Mouse (Mus musculus) cerebellum, adult 9-11 months (tissue): ENCODE measurements around the gene Thtpa.

Experiments
- DNase-seq: peaks from one replicate; pipeline ENCODE4 v3.0.0; 2022

Gene Thtpa

DNA sequence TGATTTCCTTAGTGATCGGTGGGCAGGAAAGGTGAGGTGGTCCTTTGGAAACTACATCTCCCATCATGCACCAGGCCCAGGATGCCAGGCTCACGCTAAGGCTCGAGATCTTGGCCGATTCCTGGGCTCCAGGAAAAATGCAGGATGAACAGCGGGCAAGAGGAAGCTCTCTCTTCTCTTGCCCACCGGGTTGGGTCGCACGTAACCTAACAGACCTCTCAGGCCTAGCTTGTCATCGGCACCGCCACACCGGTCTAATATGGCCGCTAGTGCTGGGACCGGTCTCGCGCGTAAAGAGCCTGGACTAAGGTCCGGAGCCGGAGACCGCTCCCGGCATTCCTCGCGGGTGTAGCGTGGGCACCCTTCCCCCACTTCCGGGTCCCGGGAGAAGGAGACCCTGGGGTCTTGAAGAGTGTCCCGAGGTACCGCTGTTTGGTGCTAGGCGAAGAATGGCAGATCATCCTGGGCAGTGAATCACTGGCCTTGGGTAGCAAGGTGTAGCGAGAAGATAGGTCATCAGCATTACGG lies at the start of gene Thtpa:
Gene Thtpa, plus strand, starts transcription at position 81 of the 528 bp plus-strand sequence.
- DNase-seq, result peak; percentile 85

DNA sequence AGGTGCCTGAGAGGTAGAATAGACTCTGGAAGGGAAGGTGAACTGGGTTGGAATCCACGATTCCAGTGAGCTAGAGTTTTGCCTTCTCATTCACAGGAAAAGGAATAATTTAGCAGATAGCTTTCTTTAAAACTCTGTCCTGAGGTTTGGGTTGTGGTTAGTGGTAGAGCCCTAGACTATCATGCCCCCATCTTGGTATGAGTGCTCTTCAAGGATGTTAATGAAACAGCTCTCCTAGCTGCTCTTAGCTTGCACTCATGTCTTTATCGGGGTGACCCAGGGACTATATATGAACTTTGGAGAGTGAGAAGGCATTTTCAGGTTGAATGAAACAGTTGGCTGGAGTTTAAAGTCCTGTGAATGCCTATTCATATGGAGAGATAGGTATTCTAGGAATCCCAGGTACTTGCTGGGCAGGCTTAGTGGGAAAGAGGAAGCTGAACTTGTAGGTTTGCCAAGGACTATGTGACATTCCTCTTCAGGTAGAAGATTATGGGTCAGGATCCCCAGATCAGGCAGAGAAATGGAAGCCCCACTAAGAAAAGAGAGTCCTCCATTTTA lies 46.5 kb upstream of the Thtpa start:
- DNase-seq, result no peak

DNA sequence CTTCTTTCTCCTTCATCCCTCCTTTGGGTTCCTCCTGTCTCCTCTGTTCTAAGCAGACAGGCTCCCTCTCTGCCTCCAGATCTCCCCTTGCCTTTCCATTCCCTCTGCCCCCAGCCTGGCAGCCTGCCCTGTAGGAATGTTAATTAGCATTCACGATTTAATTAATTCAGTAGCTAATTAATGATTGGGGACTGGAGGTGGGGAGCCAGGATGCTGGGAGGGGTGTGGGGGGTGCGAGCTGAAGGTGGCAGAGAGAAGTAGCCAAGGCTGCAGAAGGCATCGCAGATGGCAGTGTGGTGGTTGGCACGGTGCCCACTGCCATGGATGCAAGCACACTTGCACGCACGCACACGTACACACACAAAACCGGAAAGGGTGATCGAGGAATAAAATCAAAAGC lies 42.1 kb upstream of the Thtpa start:
- peak; percentile 96 for DNase-seq

DNA sequence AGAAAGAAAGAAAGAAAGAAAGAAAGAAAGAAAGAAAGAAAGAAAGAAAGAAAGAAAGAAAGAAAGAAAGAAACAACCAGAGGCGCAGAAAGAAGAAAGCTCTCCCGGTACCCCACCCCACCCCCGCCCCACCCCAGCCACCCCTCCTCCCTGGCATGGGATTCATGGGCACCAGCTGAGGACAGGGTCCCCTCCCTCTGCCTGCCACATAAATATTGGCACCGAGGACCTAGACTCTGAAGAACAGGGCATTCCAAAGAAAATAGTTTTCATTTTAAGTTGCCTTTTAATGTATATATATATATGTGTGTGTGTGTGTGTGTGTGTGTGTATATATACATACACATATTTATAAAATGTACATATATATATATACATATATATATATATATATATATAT lies 41.5 kb upstream of the Thtpa start:
- DNase-seq, result peak; percentile 53

DNA sequence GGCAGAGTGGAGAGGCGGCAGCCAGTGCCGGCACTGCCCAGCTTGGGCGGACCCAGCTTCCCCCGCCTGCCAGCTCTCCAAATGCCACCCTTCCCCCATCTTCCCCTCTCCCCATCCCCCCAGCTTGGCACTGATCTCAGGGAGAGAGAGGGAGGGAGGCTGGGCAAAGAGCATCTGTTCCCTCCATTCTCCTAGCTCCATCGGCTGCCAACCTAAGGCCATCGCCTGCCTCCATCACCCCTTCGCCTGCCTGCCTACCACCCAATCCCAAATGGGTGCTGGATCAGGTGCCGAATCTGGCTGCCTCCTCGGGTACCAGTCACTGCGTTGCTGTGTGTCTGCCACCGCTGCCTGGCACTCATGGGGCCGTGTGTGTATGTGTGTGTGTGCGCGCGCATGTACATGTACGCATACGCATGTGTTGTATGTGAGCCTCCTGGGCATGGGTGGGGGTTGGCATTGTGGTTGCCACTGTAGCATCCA lies 40.8 kb upstream of the Thtpa start:
- DNase-seq, result peak; percentile 98

DNA sequence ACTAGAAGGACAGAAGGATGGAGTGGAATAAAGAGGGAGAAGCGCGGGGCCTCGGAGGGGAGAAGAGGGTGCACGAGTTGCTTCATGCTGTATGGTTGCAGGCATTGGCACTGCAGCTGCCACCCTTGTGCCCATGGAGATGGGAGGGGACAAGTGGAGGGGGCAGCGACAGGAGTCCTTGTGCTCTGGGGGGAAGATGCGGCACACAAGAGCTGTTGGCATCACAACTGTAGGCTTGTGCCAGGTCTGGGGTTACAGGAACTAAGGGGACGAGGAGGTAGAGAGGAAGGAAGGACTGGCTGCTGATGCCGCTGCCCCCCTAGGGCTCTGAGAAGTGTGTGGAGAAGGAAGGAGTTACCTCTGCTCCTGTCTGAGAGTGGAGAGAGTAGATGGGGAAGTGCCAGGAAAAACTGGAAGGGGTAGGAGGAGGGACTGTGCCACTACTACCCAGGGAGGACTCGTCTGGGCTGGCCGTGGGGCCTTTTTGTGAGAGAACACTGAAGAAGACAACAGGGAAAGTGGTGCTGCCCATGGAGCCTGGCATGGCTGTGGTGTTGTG lies 40.3 kb upstream of the Thtpa start:
- peak; percentile 94 for DNase-seq

DNA sequence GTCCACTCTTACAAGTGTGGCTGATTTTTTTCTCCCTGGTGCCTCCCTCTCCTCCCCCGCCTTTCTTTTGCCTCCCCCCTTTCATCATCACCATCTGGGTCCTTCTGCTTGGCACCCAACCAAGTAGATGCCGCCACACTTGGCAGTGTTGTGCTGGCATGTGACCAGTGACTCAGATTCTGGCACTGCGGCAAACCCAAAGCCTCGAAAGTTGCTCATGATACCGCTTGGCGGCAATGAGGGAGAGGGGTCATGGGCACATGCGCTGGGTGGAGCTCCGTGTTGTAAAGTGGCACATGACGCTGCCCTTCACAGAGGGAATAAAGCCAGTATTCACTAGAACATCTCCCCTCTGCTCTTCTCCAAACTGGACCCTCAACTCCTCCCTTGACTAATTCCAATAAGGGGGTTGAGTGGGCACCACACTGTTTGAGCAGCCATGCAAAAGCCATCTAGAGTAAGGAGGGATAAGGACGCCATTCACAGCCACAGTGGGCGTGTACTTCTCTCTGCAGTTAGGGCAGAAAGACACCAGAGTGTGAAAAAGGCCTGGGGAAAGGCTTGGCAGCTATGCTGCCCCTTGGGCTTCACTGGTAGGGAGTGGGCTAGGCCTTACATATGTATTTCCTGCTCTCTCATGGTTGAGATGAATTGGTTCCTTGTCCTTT lies 39.3 kb upstream of the Thtpa start:
- peak; percentile 95 for DNase-seq

DNA sequence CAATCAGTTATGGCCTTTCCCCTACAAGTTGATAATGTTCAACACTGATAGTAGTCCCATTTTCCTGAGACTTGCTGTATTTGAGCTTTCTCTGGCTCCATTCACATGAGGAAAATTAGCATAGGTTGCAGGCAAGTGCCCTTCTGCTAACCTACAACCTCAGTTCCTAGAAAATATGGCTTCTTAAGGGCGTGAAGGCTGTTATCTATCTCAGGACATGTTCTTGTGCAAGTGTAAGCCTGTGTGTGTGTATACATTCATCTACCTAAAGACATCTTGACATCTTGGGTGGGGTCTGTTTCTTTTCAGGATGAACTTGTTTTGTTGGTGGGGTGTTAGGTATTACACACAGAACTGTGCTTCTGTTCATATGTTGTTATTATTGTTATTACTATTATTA lies 35.6 kb upstream of the Thtpa start:
- DNase-seq, result no peak

DNA sequence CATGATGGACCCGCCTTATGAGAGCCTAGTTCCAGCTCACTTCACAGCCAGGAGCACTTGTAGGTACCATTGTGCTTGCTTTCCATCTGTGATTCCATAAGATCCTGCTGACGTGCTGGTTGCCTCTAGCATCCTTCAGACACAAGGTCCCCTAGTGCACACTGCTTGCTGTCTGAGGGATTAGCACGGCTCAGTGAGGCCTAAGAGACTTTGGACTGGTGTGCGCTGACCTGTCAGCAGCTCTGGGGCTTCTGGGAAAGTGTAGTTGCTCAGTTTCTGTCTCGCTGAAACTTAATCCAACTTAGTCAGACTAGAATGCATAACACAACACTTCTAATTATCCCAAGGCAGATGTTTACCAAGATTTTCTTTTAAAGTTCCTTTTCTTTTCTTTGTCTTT lies 34.7 kb upstream of the Thtpa start:
- no peak for DNase-seq

DNA sequence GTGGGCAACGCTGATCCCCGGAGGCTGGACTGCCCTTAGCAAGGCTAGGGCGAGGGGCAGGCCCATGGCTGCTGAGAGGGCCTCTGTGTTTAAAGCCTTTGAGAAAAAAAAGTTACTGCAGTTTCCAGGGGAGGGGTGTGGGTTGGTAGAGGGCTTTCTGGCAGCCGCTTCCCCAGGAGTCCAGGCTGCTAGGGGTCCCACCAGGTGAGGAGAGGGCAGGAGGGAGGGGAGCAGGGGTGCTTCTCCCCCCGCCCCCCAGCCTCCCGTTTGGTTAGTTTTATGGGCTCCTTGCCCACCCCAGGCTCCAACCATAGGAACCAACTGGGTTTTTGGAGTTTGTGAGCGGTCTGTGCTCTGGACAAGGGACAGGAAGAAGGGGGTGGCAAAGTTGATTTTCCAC lies 32.7 kb upstream of the Thtpa start:
- DNase-seq, result peak; percentile 51

DNA sequence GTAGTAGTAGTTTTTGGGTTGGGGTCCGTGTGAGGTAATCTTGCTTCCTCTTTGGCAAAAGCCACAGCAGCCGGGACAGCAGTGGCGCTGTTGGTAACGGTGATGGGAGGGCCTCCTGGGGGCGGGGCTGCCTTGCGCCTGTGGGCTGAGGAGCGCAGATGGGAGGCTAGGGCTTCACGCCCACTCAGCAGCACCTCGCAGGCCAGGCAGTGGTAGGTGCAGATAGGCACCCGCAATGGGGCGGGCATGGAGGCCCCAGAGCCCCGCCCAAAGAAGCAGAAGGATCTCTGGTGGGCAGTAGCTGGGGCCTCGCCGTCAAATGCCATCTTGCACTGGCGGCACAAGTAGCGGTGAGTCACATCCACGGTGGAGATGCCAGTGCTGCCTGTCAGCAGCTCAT lies 32.0 kb upstream of the Thtpa start:
- peak; percentile 87 for DNase-seq

DNA sequence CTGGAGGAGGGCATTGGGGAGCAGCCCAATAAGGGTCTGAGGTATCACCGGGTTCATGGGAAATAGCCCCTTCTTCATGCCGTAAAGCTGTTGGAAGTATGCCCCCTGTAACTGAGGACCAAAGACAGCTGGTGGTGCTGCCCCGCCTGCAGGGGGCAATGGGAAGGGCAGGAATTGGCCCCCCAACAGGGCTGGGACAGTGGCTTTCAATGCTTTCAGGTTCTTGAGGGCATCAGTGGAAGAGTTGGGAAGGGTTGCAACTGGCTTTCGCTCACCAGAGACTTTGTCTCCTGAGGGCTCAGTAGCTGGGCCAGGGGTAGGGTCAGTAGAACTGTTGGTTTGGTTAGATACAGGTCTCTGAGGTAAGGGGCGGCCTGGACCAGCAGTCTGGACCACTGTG lies 31.5 kb upstream of the Thtpa start:
- DNase-seq, result no peak

DNA sequence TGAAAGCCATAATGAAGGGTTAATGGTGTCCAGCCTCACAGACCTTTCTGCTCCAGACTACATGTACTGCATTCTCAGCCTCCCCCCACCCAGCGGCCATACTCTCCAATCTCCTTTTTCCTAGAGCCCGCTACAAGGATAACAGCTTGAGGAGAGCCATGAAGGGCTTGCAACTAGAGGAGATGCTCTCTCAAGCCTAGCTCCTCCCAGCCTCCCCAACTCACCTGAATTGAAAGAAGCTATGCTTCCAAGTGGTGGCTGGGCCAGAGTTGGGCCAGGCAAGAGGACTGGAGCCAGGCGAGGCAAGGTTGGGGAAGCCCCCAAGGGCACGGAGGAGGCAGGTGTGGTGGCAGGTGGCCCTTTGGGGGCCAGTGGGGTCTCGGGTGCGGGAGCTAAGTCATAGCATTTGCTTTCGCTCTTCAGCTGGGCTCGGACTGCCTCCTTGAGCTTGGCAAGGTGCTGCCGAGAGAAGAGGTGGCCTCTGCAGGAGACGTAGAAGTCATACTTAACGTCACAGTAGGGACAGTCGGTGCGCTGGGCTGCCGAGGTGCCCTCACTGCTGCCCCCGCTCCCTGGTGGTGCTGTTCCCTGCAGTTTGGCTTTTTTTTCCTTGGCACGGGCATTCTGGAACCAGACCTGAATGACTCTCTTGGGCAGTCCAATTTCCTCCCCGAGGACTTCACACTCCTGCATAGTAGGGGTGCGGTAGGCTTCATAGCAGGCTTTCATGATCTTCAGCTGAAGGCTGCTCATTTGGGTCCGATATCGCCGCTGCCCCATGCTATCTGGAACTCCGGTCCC lies 30.8 kb upstream of the Thtpa start:
- peak; percentile 78 for DNase-seq

DNA sequence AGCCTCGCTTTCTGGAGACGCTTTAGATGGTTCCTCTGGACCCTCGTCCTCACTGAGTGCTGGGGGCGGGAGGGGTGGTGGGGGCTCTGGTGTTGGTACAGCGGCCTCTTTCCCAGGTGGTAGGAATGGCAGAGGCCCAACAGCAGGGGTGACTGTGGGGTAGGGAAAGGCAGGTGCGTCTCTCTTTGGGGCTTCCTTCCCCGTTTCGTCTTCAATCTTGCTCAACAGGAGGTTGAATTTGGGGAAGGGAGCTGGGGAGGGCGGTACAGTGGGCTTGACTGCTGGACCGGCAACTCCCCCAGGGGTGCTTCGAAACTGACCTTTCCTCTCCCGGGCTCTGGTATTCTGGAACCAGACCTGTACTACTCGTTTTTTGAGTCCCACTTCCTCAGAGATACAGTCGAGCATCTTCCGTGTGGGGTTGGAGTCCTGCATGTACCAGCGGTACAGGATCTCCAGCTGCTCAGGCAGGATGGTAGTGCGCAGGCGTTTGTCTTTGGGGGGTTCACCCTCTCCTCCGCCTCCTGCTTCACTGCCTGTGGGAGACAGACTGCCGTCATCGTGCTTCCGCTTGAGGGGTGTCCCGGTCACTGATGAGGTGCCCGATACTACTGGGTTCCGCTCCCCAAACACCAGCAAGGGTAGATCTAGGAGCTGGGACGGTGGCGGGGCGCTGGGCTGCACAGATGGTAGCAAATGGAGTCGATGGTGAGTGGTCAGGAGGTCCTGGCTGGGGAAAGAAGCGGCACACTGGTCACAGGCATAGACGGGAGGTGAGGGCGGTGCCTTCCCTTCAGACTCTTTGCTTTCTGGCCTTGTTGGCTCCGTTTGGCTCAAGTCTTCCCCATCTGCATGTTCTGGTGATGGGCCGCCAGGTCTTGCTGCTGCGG lies 29.9 kb upstream of the Thtpa start:
- DNase-seq, result peak; percentile 79

DNA sequence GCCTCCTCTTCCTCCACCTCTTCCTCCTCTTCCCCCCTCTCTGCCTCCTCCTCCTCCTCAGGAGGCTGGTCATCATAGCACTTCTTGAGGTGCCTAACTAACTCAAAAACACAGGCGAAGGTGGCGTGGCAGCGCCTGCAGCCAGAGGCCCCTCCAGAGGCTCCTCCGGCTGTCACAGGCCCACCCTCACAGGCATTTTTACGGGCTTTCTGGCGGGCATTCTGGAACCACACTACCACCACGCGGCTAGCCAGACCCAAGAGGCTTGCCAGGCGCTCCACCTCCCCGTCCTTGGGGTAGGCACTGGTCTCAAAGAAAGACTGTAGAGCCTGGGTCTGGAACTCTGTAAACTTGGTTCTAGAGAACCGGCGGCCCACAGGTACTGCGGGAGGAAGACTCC lies 29.2 kb upstream of the Thtpa start:
- DNase-seq, result no peak

DNA sequence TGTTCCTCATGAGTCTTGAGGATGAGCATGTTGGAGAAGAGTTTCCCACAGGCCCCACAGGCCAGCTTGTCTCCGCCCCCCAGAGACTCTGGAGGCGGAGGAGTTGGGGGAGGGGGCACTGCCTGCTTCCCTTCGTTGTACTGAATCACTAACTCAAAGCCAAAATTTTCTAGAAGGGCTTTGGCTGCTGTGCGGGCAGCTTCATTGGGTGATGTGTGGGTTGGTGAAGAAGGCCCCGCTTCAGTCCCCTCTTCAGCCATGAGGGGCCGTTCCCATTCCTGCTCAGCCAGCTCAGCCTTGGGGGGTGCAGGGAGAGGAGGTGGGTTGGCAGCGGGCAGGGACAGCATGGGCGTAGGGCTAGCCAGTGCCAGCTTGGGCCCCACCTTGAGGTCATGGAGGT lies 28.5 kb upstream of the Thtpa start:
- DNase-seq, result peak; percentile 62

DNA sequence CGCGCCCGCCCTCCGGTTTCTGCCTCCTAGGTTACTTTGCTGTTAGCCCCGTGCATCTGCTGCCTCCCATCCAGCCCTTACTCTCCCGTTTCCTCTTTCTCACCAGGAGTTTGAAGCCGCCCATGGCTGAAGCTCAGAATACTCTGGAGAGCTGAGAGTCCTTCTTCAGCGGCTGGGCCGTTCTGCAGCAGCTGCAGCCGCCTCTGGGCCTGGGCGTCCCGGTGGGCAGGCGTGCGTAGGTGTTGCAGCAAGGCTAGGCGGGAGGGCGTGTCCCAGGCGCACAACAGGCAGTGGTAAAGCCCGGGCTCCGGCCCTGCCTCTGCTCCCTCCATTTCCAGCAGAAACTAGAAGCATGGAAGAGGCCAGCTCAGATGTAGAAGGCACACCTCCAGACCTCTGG lies 22.8 kb upstream of the Thtpa start:
- peak; percentile 40 for DNase-seq

DNA sequence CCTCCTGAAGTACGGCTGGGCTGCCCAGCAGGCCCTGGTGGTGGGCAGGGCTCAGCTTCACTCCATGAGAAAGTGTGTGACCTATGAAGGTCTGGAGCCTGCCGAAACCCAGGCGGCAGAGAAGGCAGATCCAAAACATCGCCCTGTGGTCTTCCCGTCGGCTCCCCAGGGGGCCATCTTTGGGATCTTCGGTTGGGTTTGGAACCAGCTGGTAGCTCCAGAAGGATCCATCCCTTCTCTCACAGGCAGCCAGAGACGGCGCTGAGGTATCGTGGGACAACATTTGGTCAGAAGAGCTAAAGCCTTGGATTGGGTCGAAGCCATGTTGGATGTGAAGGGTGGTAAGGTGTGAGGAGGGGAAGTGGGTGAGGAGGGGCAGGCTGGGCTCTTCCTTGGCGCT lies 20.2 kb upstream of the Thtpa start:
- DNase-seq, result peak; percentile 62

DNA sequence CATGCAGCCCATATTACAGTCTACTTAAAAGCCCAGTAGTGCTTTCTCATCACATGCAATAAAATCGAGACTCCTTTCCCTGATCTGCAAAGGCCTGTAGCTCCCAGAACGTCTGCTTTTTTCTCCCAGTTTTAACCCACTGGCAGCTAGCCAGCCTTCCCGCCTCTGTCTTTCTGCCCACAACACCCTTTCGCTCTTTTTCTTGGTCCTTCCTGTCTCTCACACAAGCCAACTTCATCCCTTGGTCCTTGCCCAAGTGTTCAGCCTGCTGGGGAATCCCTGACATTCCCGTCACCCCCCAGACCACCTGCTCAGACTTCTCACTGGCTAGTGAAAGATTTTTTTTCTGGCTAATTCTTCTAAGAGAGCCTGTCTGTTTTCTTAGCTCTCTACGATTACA lies 18.4 kb upstream of the Thtpa start:
- peak; percentile 65 for DNase-seq

DNA sequence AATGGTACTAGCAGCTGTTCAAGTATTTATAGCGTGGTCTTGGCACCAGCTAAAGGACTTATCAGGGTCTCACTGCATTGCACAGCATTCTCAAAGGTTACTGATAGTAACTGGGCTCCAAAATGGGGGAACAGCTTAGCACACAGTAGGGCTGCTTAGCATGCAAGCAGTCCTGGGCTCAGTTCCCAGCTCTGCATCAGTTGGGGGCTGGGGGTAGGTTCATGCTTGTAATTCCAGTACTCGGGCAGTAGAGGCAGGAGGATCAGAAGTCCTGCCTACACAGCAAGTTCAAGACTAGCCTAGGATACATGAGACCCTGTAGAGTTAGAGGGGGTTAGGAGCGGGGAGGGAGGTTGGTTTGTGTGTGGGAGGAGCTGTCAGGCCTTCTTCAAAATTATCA lies 17.6 kb upstream of the Thtpa start:
- DNase-seq, result no peak

DNA sequence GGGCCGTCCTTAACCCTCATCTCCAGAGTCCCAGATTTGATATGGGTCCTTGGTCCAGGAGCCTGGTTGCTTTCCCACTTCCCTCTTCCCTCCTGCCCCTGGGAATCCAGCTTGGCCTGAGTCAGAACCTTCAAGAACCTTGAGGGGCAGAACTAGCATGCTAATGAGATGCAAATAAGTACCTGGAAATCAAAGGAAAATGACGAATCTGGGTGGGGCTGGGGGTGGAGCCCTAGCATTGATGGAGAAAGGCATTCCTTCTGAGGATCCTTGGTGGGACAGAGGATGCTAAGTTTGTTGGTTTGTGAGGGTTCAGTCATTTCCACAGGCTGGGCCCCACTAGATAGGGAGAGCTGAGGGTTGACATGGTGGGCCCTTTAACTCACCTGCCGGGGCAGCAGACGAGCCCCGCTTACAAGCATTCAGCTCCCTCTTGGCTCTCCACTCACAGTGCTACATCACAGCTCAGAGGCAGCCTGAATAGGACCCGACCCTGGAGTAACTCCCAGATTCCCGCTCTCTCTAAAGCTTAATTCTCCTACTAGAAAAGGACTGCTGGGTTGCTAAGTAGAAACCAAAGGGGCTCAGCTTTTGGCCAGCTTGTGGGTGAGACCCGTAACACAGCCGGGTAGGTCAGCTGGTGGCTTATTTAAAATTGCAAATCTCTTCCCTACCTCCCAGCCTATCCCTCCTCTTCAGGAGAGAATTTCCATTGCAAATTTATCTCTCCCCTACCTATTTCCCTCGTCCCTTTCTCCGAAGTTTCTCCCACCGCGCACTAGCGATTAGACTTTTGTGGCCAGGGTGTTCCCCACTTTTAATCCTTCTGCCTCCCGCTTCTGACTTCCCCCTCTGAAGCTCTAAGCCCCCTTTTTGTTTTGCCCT lies 16.9 kb upstream of the Thtpa start:
- DNase-seq, result no peak
